Mouse (Mus musculus): ENCODE data around the gene Plscr3. TPM values are rescaled to one million over a fixed set of nuclear protein-coding genes. Genes with fewer than 3 reads are reported as not detected.

Plscr3 gene
- total RNA-seq, 1 experiment from 2014 or later: 33.3 TPM

GRCm38 (mm10) chr11:69880506-69880852 lies 34.3 kb downstream of the Plscr3 start:
- peak; percentile 24 to 41; a peak in 2 of 4 replicates for ATAC-seq (replicated peaks in 1 of 2; ENCODE audit: insufficient read depth in 1 of 2, low FRiP score in 2 of 2, low TSS enrichment in 1 of 2, low read depth in 1 of 2, poor library complexity in 2 of 2, severe bottlenecking in 2 of 2)

- ATAC-seq (replicated peaks in 1 of 2; ENCODE audit: insufficient read depth in 1 of 2, low FRiP score in 2 of 2, low TSS enrichment in 1 of 2, low read depth in 1 of 2, poor library complexity in 2 of 2, severe bottlenecking in 2 of 2): peak; percentile 74 to 81
Measured at GRCm38 (mm10) chr11:69880853-69881603, 34.9 kb downstream of the Plscr3 start, which contains the start of gene Kctd11. TSS of gene Kctd11 (minus strand) at chr11:69881406.

- ATAC-seq (replicated peaks in 1 of 2; ENCODE audit: insufficient read depth in 1 of 2, low FRiP score in 2 of 2, low TSS enrichment in 1 of 2, low read depth in 1 of 2, poor library complexity in 2 of 2, severe bottlenecking in 2 of 2): no peak
Measured at GRCm38 (mm10) chr11:69881787-69882670, 35.9 kb downstream of the Plscr3 start.

- ATAC-seq (replicated peaks in 1 of 2; ENCODE audit: insufficient read depth in 1 of 2, low FRiP score in 2 of 2, low TSS enrichment in 1 of 2, low read depth in 1 of 2, poor library complexity in 2 of 2, severe bottlenecking in 2 of 2): no peak
Measured at GRCm38 (mm10) chr11:69883066-69883465, 36.9 kb downstream of the Plscr3 start.

- ATAC-seq (replicated peaks in 1 of 2; ENCODE audit: insufficient read depth in 1 of 2, low FRiP score in 2 of 2, low TSS enrichment in 1 of 2, low read depth in 1 of 2, poor library complexity in 2 of 2, severe bottlenecking in 2 of 2): no peak
Measured at GRCm38 (mm10) chr11:69883527-69884151, 37.5 kb downstream of the Plscr3 start.

- no peak for ATAC-seq (replicated peaks in 1 of 2; ENCODE audit: insufficient read depth in 1 of 2, low FRiP score in 2 of 2, low TSS enrichment in 1 of 2, low read depth in 1 of 2, poor library complexity in 2 of 2, severe bottlenecking in 2 of 2)
Measured at GRCm38 (mm10) chr11:69884240-69884639, 38.1 kb downstream of the Plscr3 start.

- ATAC-seq (replicated peaks in 1 of 2; ENCODE audit: insufficient read depth in 1 of 2, low FRiP score in 2 of 2, low TSS enrichment in 1 of 2, low read depth in 1 of 2, poor library complexity in 2 of 2, severe bottlenecking in 2 of 2): no peak
Measured at GRCm38 (mm10) chr11:69884663-69885062, 38.5 kb downstream of the Plscr3 start.

GRCm38 (mm10) chr11:69886907-69887635 lies 40.9 kb downstream of the Plscr3 start:
- no peak for ATAC-seq (replicated peaks in 1 of 2; ENCODE audit: insufficient read depth in 1 of 2, low FRiP score in 2 of 2, low TSS enrichment in 1 of 2, low read depth in 1 of 2, poor library complexity in 2 of 2, severe bottlenecking in 2 of 2)

- no peak for ATAC-seq (replicated peaks in 1 of 2; ENCODE audit: insufficient read depth in 1 of 2, low FRiP score in 2 of 2, low TSS enrichment in 1 of 2, low read depth in 1 of 2, poor library complexity in 2 of 2, severe bottlenecking in 2 of 2)
Measured at GRCm38 (mm10) chr11:69891482-69891881, 45.3 kb downstream of the Plscr3 start.

GRCm38 (mm10) chr11:69894671-69895070 lies 48.5 kb downstream of the Plscr3 start:
- peak; percentile 90 to 97 for ATAC-seq (replicated peaks in 1 of 2; ENCODE audit: insufficient read depth in 1 of 2, low FRiP score in 2 of 2, low TSS enrichment in 1 of 2, low read depth in 1 of 2, poor library complexity in 2 of 2, severe bottlenecking in 2 of 2)

GRCm38 (mm10) chr11:69895291-69895690 lies 49.1 kb downstream of the Plscr3 start, which contains the start of gene Acap1:
TSS of gene Acap1 (minus strand) at chr11:69895539.
- peak; percentile 29 to 44; a peak in 1 of 4 replicates for ATAC-seq (replicated peaks in 1 of 2; ENCODE audit: insufficient read depth in 1 of 2, low FRiP score in 2 of 2, low TSS enrichment in 1 of 2, low read depth in 1 of 2, poor library complexity in 2 of 2, severe bottlenecking in 2 of 2)

- no peak for ATAC-seq (replicated peaks in 1 of 2; ENCODE audit: insufficient read depth in 1 of 2, low FRiP score in 2 of 2, low TSS enrichment in 1 of 2, low read depth in 1 of 2, poor library complexity in 2 of 2, severe bottlenecking in 2 of 2)
Measured at GRCm38 (mm10) chr11:69899870-69900269, 53.7 kb downstream of the Plscr3 start.

- ATAC-seq (replicated peaks in 1 of 2; ENCODE audit: insufficient read depth in 1 of 2, low FRiP score in 2 of 2, low TSS enrichment in 1 of 2, low read depth in 1 of 2, poor library complexity in 2 of 2, severe bottlenecking in 2 of 2): peak; percentile 89 to 92
Measured at GRCm38 (mm10) chr11:69900471-69901405, 54.6 kb downstream of the Plscr3 start, which contains the start of the genes 2810408A11Rik and Neurl4. TSS of gene 2810408A11Rik (minus strand) at chr11:69900987. TSS of gene Neurl4 (plus strand) at chr11:69901072.

- peak; percentile 82 for ATAC-seq (replicated peaks in 1 of 2; ENCODE audit: insufficient read depth in 1 of 2, low FRiP score in 2 of 2, low TSS enrichment in 1 of 2, low read depth in 1 of 2, poor library complexity in 2 of 2, severe bottlenecking in 2 of 2)
Measured at GRCm38 (mm10) chr11:69901406-69901846, 55.2 kb downstream of the Plscr3 start.

Data from hematopoietic stem cell, adult 5-6 weeks (primary cell).